Mouse (Mus musculus) bone marrow macrophage, adult 2 months (primary cell): ENCODE data around the gene Slc31a1.

ENCODE experiments used
- CTCF ChIP-seq: IDR thresholded peaks from 2 replicates; pipeline ENCODE4 v1.5.1; 2012; ENCODE audit warnings: low read depth, mild to moderate bottlenecking, low read length, moderate library complexity
- POLR2A ChIP-seq: IDR thresholded peaks from 2 replicates; pipeline ENCODE4 v1.6.1; 2012; ENCODE audit warnings: mild to moderate bottlenecking, low read depth, low read length, borderline replicate concordance

GRCm38 (mm10) chr4:62433939-62434870 lies 73.7 kb downstream of the Slc31a1 start:
- TF ChIP-seq CTCF = no peak
- no peak for TF ChIP-seq POLR2A
